Mouse (Mus musculus) limb, embryonic 11.5 days (tissue): ENCODE measurements around the gene Cct2. TPM values are rescaled to one million over a fixed set of nuclear protein-coding genes. Genes with fewer than 3 reads are reported as not detected.

Experiments used
- ATAC-seq: fragments of 200-750 bp; cut with Nextera tagmentation; 2 replicates; pipeline ENCODE4 v1.8.0; 2017; ENCODE audit warnings: low read depth; ENCODE audit not compliant: insufficient number of reproducible peaks, low FRiP score, low TSS enrichment
- DNase-seq: peaks from one replicate; pipeline ENCODE4 v3.0.0-alpha.2; 2015; ENCODE audit warnings: low spot score
- H3K27ac ChIP-seq: fragments of 300-500 bp; sonication (generic); replicated peaks from 2 replicates; pipeline ENCODE4 v1.5.1; 2014; ENCODE audit warnings: low read depth, mild to moderate bottlenecking, low read length
- H3K27me3 ChIP-seq: fragments of 300-500 bp; sonication (generic); 2 replicates; pipeline ENCODE4 v1.6.1; 2014; ENCODE audit warnings: mild to moderate bottlenecking, low read length, mixed read lengths; ENCODE audit not compliant: control insufficient read depth, insufficient read depth
- H3K36me3 ChIP-seq: fragments of 300-500 bp; sonication (generic); 2 replicates; pipeline ENCODE4 v1.6.1; 2014; ENCODE audit warnings: mild to moderate bottlenecking, low read length, moderate library complexity, mixed read lengths; ENCODE audit not compliant: control insufficient read depth, insufficient read depth
- H3K4me1 ChIP-seq: fragments of 300-500 bp; sonication (generic); 2 replicates; pipeline ENCODE4 v1.6.1; 2014; ENCODE audit warnings: low read length, mixed read lengths; ENCODE audit not compliant: control insufficient read depth, insufficient read depth
- H3K4me2 ChIP-seq: fragments of 300-500 bp; sonication (generic); 2 replicates; pipeline ENCODE4 v1.6.1; 2014; ENCODE audit warnings: low read depth, mild to moderate bottlenecking, moderate library complexity; ENCODE audit not compliant: severe bottlenecking
- H3K4me3 ChIP-seq: fragments of 300-500 bp; sonication (generic); 2 replicates; pipeline ENCODE4 v1.5.1; 2014; ENCODE audit warnings: low read depth, low read length
- H3K9ac ChIP-seq: fragments of 300-500 bp; sonication (generic); 2 replicates; pipeline ENCODE4 v1.6.1; 2014; ENCODE audit warnings: mild to moderate bottlenecking, low read length
- H3K9me3 ChIP-seq: fragments of 300-500 bp; sonication (generic); 2 replicates; pipeline ENCODE4 v1.6.1; 2016; ENCODE audit warnings: low read length; ENCODE audit not compliant: control insufficient read depth
- WGBS: fragments of 180-500 bp; shearing (Covaris S2); extraction: QIAGEN DNeasy Blood & Tissue Kit; methylation state at CpG from one replicate; pipeline ENCODE4 v1.1.7; 2014; 5-methylcytosine and 5-hydroxymethylcytosine counted together
- polyA plus RNA-seq: library from polyadenylated mRNA; unstranded; fragments of >200 nt; fragmentation: Nextera tagmentation; extraction: Ambion mirVana; gene quantifications from 2 replicates; pipeline ENCODE4 v1.2.1, GENCODE M21; 2014

Cct2 gene
- polyA plus RNA-seq, 1 experiment from 2014 or later, result 362 TPM

GRCm38 (mm10) chr10:117073176-117073575 is 9.6 kb upstream of the Cct2 start:
- Histone ChIP-seq H3K4me3 (no peak overlapping the region), H3K4me1 (no peaks in the 10 kb centered on the region), H3K27ac (no peak overlapping the region), H3K9me3 (no peaks in the 10 kb centered on the region), H3K36me3 (peaks cover 20% of the 10 kb centered on the region), H3K4me2 (no peak overlapping the region), H3K27me3 (no peaks in the 10 kb centered on the region), H3K9ac (no peak overlapping the region)
- no peak for ATAC-seq
- 92% methylated on average over 7 of the region's 7 CpGs for WGBS
- DNase-seq, result no peak

GRCm38 (mm10) chr10:117072191-117072888 is 8.7 kb upstream of the Cct2 start:
- DNase-seq, result no peak
- no peaks in the 10 kb centered on the region for H3K4me1 ChIP-seq
- peaks cover 20% of the 10 kb centered on the region for H3K36me3 ChIP-seq
- H3K9me3 ChIP-seq, result no peaks in the 10 kb centered on the region
- no peak overlapping the region for H3K4me2 ChIP-seq
- H3K4me3 ChIP-seq, result no peak overlapping the region
- H3K27me3 ChIP-seq, result no peaks in the 10 kb centered on the region
- H3K9ac ChIP-seq, result no peak overlapping the region
- ATAC-seq, result no peak
- no peak overlapping the region for H3K27ac ChIP-seq
- 93% methylated on average over 18 of the region's 18 CpGs for WGBS

- Histone ChIP-seq H3K4me2 (no peak overlapping the region), H3K9me3 (no peaks in the 10 kb centered on the region), H3K36me3 (peaks cover 10% of the 10 kb centered on the region; the same call in 1 of the 2 replicates), H3K4me3 (no peak overlapping the region), H3K27me3 (no peaks in the 10 kb centered on the region), H3K4me1 (no peaks in the 10 kb centered on the region), H3K27ac (no peak overlapping the region), H3K9ac (no peak overlapping the region)
- ATAC-seq (no peak), DNase-seq (no peak)
- 94% methylated on average over 3 of the region's 3 CpGs for WGBS
Measured at GRCm38 (mm10) chr10:117069109-117069508, 5.5 kb upstream of the Cct2 start.

- Histone ChIP-seq H3K9me3 (no peaks in the 10 kb centered on the region), H3K4me2 (peak overlapping the region; percentile 27; the same call in 1 of the 2 replicates), H3K9ac (peak overlapping the region; percentile 58; the same call in 1 of the 2 replicates), H3K27me3 (no peaks in the 10 kb centered on the region), H3K4me3 (peak overlapping the region; percentile 98; the same call in 1 of the 2 replicates), H3K36me3 (peaks cover 15% of the 10 kb centered on the region), H3K4me1 (no peaks in the 10 kb centered on the region), H3K27ac (no peak overlapping the region)
- ATAC-seq, result peak; percentile 37; the same call in 1 of the 2 replicates
- WGBS, result 11% methylated on average over 7 of the region's 7 CpGs
- no peak for DNase-seq
Measured at GRCm38 (mm10) chr10:117064076-117064475, 462 bp upstream of the Cct2 start.

- H3K4me2 ChIP-seq, result peak overlapping the region; percentile 77
- no peak for ATAC-seq
- no peaks in the 10 kb centered on the region for H3K4me1 ChIP-seq
- H3K27me3 ChIP-seq, result no peaks in the 10 kb centered on the region
- no peak for DNase-seq
- H3K27ac ChIP-seq, result no peak overlapping the region
- H3K9me3 ChIP-seq, result no peaks in the 10 kb centered on the region
- H3K9ac ChIP-seq, result peak overlapping the region; percentile 89
- peak overlapping the region; percentile 98 for H3K4me3 ChIP-seq
- WGBS, result 4% methylated on average over 15 of the region's 15 CpGs
- H3K36me3 ChIP-seq, result peaks cover 26% of the 10 kb centered on the region
Measured at GRCm38 (mm10) chr10:117062894-117063253, 740 bp downstream of the Cct2 start.

- H3K36me3 ChIP-seq, result peaks cover 58% of the 10 kb centered on the region
- no peak for ATAC-seq
Measured at GRCm38 (mm10) chr10:117055668-117056067, 7.9 kb downstream of the Cct2 start.

GRCm38 (mm10) chr10:117049961-117050597 is 13.5 kb downstream of the Cct2 start:
- 71% methylated on average over 4 of the region's 4 CpGs for WGBS
- no peak overlapping the region for H3K27ac ChIP-seq
- peaks cover 20% of the 10 kb centered on the region for H3K36me3 ChIP-seq
- no peak overlapping the region for H3K4me2 ChIP-seq
- ATAC-seq, result no peak
- no peak overlapping the region for H3K9ac ChIP-seq
- H3K27me3 ChIP-seq, result no peaks in the 10 kb centered on the region
- no peaks in the 10 kb centered on the region for H3K9me3 ChIP-seq
- H3K4me1 ChIP-seq, result peaks cover 15% of the 10 kb centered on the region; the same call in 1 of the 2 replicates
- no peak for DNase-seq
- no peak overlapping the region for H3K4me3 ChIP-seq

More at GRCm38 (mm10) chr10:117055668-117056067, 7.9 kb downstream of the Cct2 start:
- Histone ChIP-seq H3K9ac (no peak overlapping the region), H3K27ac (no peak overlapping the region), H3K4me3 (no peak overlapping the region), H3K9me3 (no peaks in the 10 kb centered on the region), H3K4me1 (no peaks in the 10 kb centered on the region), H3K27me3 (no peaks in the 10 kb centered on the region), H3K4me2 (no peak overlapping the region)
- DNase-seq, result no peak
- 90% methylated on average over 4 of the region's 4 CpGs for WGBS

- Histone ChIP-seq H3K9ac (no peak overlapping the region), H3K27me3 (no peaks in the 10 kb centered on the region), H3K9me3 (no peaks in the 10 kb centered on the region), H3K4me1 (peaks cover 15% of the 10 kb centered on the region; the same call in 1 of the 2 replicates), H3K4me2 (no peak overlapping the region), H3K4me3 (no peak overlapping the region), H3K27ac (no peak overlapping the region), H3K36me3 (peaks cover 14% of the 10 kb centered on the region)
- DNase-seq (no peak), ATAC-seq (no peak)
- WGBS, result 82% methylated on average over 4 of the region's 4 CpGs
Measured at GRCm38 (mm10) chr10:117049253-117049652, 14.4 kb downstream of the Cct2 start.
